Mouse (Mus musculus) embryo, embryonic 11.5 days (tissue): ENCODE results near the gene Kdm1b.

Source experiments
- DNase-seq: peaks from one replicate; pipeline ENCODE4 v3.0.0-alpha.2; 2012; ENCODE audit warnings: low read depth, low spot score

Kdm1b gene

GRCm38 (mm10) chr13:47043030-47043680 is at the start of gene Kdm1b:
Kdm1b (plus strand) TSS chr13:47043499.
- DNase-seq = peak; percentile 97

GRCm38 (mm10) chr13:46997355-46997754 is 45.9 kb upstream of the Kdm1b start:
- no peak for DNase-seq

GRCm38 (mm10) chr13:46999498-46999897 is 43.8 kb upstream of the Kdm1b start:
- DNase-seq = no peak

- no peak for DNase-seq
These were observed 41.7 kb upstream of the Kdm1b start for GRCm38 (mm10) chr13:47001590-47001989.

GRCm38 (mm10) chr13:47013740-47014139 is 29.6 kb upstream of the Kdm1b start:
- DNase-seq = no peak

GRCm38 (mm10) chr13:47014334-47015194 is 28.7 kb upstream of the Kdm1b start, which contains the start of gene Nhlrc1:
Nhlrc1 (minus strand) TSS chr13:47014850.
- peak; percentile 62 for DNase-seq

GRCm38 (mm10) chr13:47015195-47015501 is 28.2 kb upstream of the Kdm1b start:
- DNase-seq = no peak

- DNase-seq = peak; percentile 23
These were observed 26.0 kb upstream of the Kdm1b start for GRCm38 (mm10) chr13:47017259-47017658.

- no peak for DNase-seq
These were observed 23.5 kb upstream of the Kdm1b start for GRCm38 (mm10) chr13:47019774-47020173.

- DNase-seq = no peak
These were observed 22.5 kb upstream of the Kdm1b start for GRCm38 (mm10) chr13:47020798-47021197.

- no peak for DNase-seq
These were observed 12.8 kb upstream of the Kdm1b start for GRCm38 (mm10) chr13:47030376-47031107.

GRCm38 (mm10) chr13:47033602-47034001 is 9.7 kb upstream of the Kdm1b start:
- DNase-seq = no peak

- DNase-seq = no peak
These were observed 5.4 kb upstream of the Kdm1b start for GRCm38 (mm10) chr13:47037946-47038345.

GRCm38 (mm10) chr13:47040061-47040460 is 3.2 kb upstream of the Kdm1b start:
- DNase-seq = no peak

GRCm38 (mm10) chr13:47042024-47042633 is 1.2 kb upstream of the Kdm1b start:
- no peak for DNase-seq

GRCm38 (mm10) chr13:47043833-47044616 is 726 bp downstream of the Kdm1b start:
- DNase-seq = no peak

GRCm38 (mm10) chr13:47044617-47044947 is 1.3 kb downstream of the Kdm1b start, which contains the start of gene Tpmt:
Tpmt (minus strand) TSS chr13:47044737.
- no peak for DNase-seq

GRCm38 (mm10) chr13:47047996-47048395 is 4.7 kb downstream of the Kdm1b start:
- DNase-seq = no peak

GRCm38 (mm10) chr13:47050009-47050408 is 6.7 kb downstream of the Kdm1b start:
- no peak for DNase-seq

- no peak for DNase-seq
These were observed 10.7 kb downstream of the Kdm1b start for GRCm38 (mm10) chr13:47053971-47054370.

GRCm38 (mm10) chr13:47056126-47056525 is 12.8 kb downstream of the Kdm1b start:
- DNase-seq = no peak
